Mouse (Mus musculus) thymus, adult 2 months (tissue): ENCODE results near the gene Sept9.

Experiments
- CTCF ChIP-seq: fragments of 200-500 bp; IDR thresholded peaks from 2 replicates; pipeline ENCODE4 v1.5.1; 2012; ENCODE audit warnings: mild to moderate bottlenecking, control low read depth, low read length, moderate library complexity, borderline replicate concordance; ENCODE audit not compliant: control insufficient read depth, poor library complexity, insufficient read depth; ENCODE audit errors: extremely low read depth
- POLR2A ChIP-seq: fragments of 200-500 bp; IDR thresholded peaks from 2 replicates; pipeline ENCODE4 v1.6.1; 2012; ENCODE audit warnings: mild to moderate bottlenecking, low read length, control low read depth, moderate library complexity; ENCODE audit not compliant: control insufficient read depth, poor library complexity, insufficient read depth; ENCODE audit errors: extremely low read depth

GRCm38 (mm10) chr11:117259178-117259960 is 59.9 kb downstream of the Sept9 start:
- TF ChIP-seq POLR2A (no peak), CTCF (no peak)
